Mouse (Mus musculus) CH12.LX (cell line): ENCODE results near the gene Zbtb17. TPM values are rescaled to one million over a fixed set of nuclear protein-coding genes. Genes with fewer than 3 reads are reported as not detected.

Source experiments
- DNase-seq: peaks from one replicate; pipeline ENCODE4 v3.0.0-alpha.2; 2013; ENCODE audit errors: extremely low read depth
- H3K27ac ChIP-seq: 2 replicates; pipeline ENCODE4 v1.5.1; 2012; ENCODE audit warnings: low read depth, mild to moderate bottlenecking, control low read depth, moderate library complexity; ENCODE audit not compliant: insufficient read depth
- H3K27me3 ChIP-seq: replicated peaks from 2 replicates; pipeline ENCODE3; 2012; ENCODE audit warnings: inconsistent platforms
- H3K36me3 ChIP-seq, 2 experiments: replicated peaks in 1 of 2; 2 replicates each; pipeline versions ENCODE3 to v1.6.1; 2012; ENCODE audit warnings: inconsistent platforms in 1 of 2, low read length in 1 of 2, mild to moderate bottlenecking in 1 of 2, mixed read lengths in 1 of 2, moderate library complexity in 1 of 2; ENCODE audit not compliant: control insufficient read depth in 1 of 2, insufficient read depth in 1 of 2
- H3K4me1 ChIP-seq, 2 experiments: 2 replicates each; pipeline ENCODE4 v1.6.1; 2012; ENCODE audit warnings: inconsistent platforms in 1 of 2, moderate library complexity in 1 of 2; ENCODE audit not compliant: insufficient read depth in 2 of 2, control insufficient read depth in 1 of 2
- H3K4me2 ChIP-seq: 2 replicates; pipeline ENCODE4 v1.6.1; 2012; ENCODE audit warnings: low read depth, mild to moderate bottlenecking, control low read depth; ENCODE audit not compliant: poor library complexity, insufficient read depth, severe bottlenecking
- H3K4me3 ChIP-seq, 3 experiments: fragments of 150-350 bp in 1 of 3; sonication (generic) in 1 of 3; replicated peaks in 1 of 3; 2 replicates each; pipeline versions ENCODE3 to v1.5.1; 2011 to 2012; ENCODE audit warnings: low read depth in 2 of 3, low read length in 2 of 3, mild to moderate bottlenecking in 2 of 3, moderate library complexity in 2 of 3, control low read depth in 1 of 3, improper control_type of control experiment in 1 of 3, inconsistent platforms in 1 of 3, mixed read lengths in 1 of 3; ENCODE audit not compliant: poor library complexity in 1 of 3
- H3K79me2 ChIP-seq: replicated peaks from 2 replicates; pipeline ENCODE4 v1.6.1; 2012; ENCODE audit warnings: mild to moderate bottlenecking, moderate library complexity; ENCODE audit not compliant: control insufficient read depth, poor library complexity, insufficient read depth, severe bottlenecking; ENCODE audit errors: extremely low read depth
- H3K9ac ChIP-seq: 2 replicates; pipeline ENCODE4 v1.6.1; 2012; ENCODE audit warnings: low read depth, mild to moderate bottlenecking, control low read depth, moderate library complexity; ENCODE audit not compliant: insufficient read depth
- H3K9me3 ChIP-seq: replicated peaks from 2 replicates; pipeline ENCODE3; 2012; ENCODE audit warnings: low read length, inconsistent platforms, mixed read lengths
- CHD1 ChIP-seq: IDR thresholded peaks from 2 replicates; pipeline ENCODE4 v1.6.1; 2012; ENCODE audit warnings: low read depth, low read length, improper control_type of control experiment, inconsistent platforms
- CTCF ChIP-seq, 2 experiments: IDR thresholded peaks in 1 of 2; conservative IDR thresholded peaks in 1 of 2; 2 replicates each; pipeline ENCODE4 v1.5.1; 2011 to 2012; ENCODE audit warnings: low read depth in 2 of 2, low read length in 2 of 2, improper control_type of control experiment in 1 of 2, inconsistent platforms in 1 of 2, mild to moderate bottlenecking in 1 of 2, moderate library complexity in 1 of 2
- E2F4 ChIP-seq: IDR thresholded peaks from 2 replicates; pipeline ENCODE4 v1.6.1; 2011; ENCODE audit warnings: low read depth, low read length, improper control_type of control experiment; ENCODE audit not compliant: insufficient replicate concordance
- ELF1 ChIP-seq: IDR thresholded peaks from 2 replicates; pipeline ENCODE4 v1.6.1; 2014; ENCODE audit warnings: low read depth, mild to moderate bottlenecking, inconsistent platforms, low read length, improper control_type of control experiment
- EP300 ChIP-seq: IDR thresholded peaks from 2 replicates; pipeline ENCODE4 v1.6.1; 2011; ENCODE audit warnings: low read length, improper control_type of control experiment
- ETS1 ChIP-seq: conservative IDR thresholded peaks from 2 replicates; pipeline ENCODE4 v1.6.1; 2012; ENCODE audit warnings: low read depth, mild to moderate bottlenecking, inconsistent platforms, low read length, improper control_type of control experiment, moderate library complexity
- HCFC1 ChIP-seq: IDR thresholded peaks from 2 replicates; pipeline ENCODE4 v1.6.1; 2012; ENCODE audit warnings: low read depth, mild to moderate bottlenecking, inconsistent platforms, low read length, improper control_type of control experiment
- JUND ChIP-seq: conservative IDR thresholded peaks from 2 replicates; pipeline ENCODE4 v1.6.1; 2011; ENCODE audit warnings: low read depth, low read length, improper control_type of control experiment
- KAT2A ChIP-seq: IDR thresholded peaks from 2 replicates; pipeline ENCODE4 v1.6.1; 2012; ENCODE audit warnings: low read length, improper control_type of control experiment, inconsistent platforms; ENCODE audit not compliant: insufficient replicate concordance
- MAZ ChIP-seq: IDR thresholded peaks from 2 replicates; pipeline ENCODE4 v1.6.1; 2012; ENCODE audit warnings: low read depth, mild to moderate bottlenecking, inconsistent platforms, low read length, improper control_type of control experiment, moderate library complexity
- MXI1 ChIP-seq: IDR thresholded peaks from 2 replicates; pipeline ENCODE4 v1.6.1; 2011; ENCODE audit warnings: mild to moderate bottlenecking, low read depth, low read length, improper control_type of control experiment
- MYC ChIP-seq: IDR thresholded peaks from 2 replicates; pipeline ENCODE4 v1.6.1; 2011; ENCODE audit warnings: low read depth, mild to moderate bottlenecking, improper control_type of control experiment, low read length
- NRF1 ChIP-seq: IDR thresholded peaks from 2 replicates; pipeline ENCODE4 v1.6.1; 2014; ENCODE audit warnings: low read depth, mild to moderate bottlenecking, inconsistent platforms, low read length, improper control_type of control experiment, moderate library complexity
- PAX5 ChIP-seq: IDR thresholded peaks from 2 replicates; pipeline ENCODE4 v1.6.1; 2012; ENCODE audit warnings: low read length, inconsistent platforms, mixed read lengths
- POLR2AphosphoS2 ChIP-seq: IDR thresholded peaks from 2 replicates; pipeline ENCODE4 v1.6.1; 2011; ENCODE audit warnings: low read depth, low read length, improper control_type of control experiment
- RCOR1 ChIP-seq: conservative IDR thresholded peaks from 2 replicates; pipeline ENCODE4 v1.6.1; 2012; ENCODE audit warnings: low read depth, mild to moderate bottlenecking, inconsistent platforms, low read length, improper control_type of control experiment
- TBP ChIP-seq: conservative IDR thresholded peaks from 2 replicates; pipeline ENCODE4 v1.6.1; 2011; ENCODE audit warnings: low read depth, low read length, improper control_type of control experiment
- TCF12 ChIP-seq: IDR thresholded peaks from 2 replicates; pipeline ENCODE4 v1.6.1; 2014; ENCODE audit warnings: low read depth, mild to moderate bottlenecking, inconsistent platforms, low read length, improper control_type of control experiment
- USF1 ChIP-seq: IDR thresholded peaks from 2 replicates; pipeline ENCODE4 v1.6.1; 2014; ENCODE audit warnings: low read depth, mild to moderate bottlenecking, inconsistent platforms, low read length, improper control_type of control experiment
- USF2 ChIP-seq: conservative IDR thresholded peaks from 2 replicates; pipeline ENCODE4 v1.6.1; 2011; ENCODE audit warnings: low read depth, low read length, improper control_type of control experiment
- ZC3H11A ChIP-seq: IDR thresholded peaks from 2 replicates; pipeline ENCODE4 v1.6.1; 2012; ENCODE audit warnings: low read depth, mild to moderate bottlenecking, inconsistent platforms, low read length, improper control_type of control experiment
- ZKSCAN1 ChIP-seq: IDR thresholded peaks from 2 replicates; pipeline ENCODE4 v1.6.1; 2012; ENCODE audit warnings: low read depth, inconsistent platforms, low read length, improper control_type of control experiment, borderline replicate concordance
- ZNF384 ChIP-seq: IDR thresholded peaks from 2 replicates; pipeline ENCODE4 v1.6.1; 2012; ENCODE audit warnings: low read depth, low read length, improper control_type of control experiment, inconsistent platforms
- dilution Hi-C: fragments of 300-500 bp; cut with MboI; formaldehyde crosslinking; loops from 2 replicates; pipeline ENCODE4 v1.14.3; 2020; ENCODE audit warnings: low sequenced_read_pairs; ENCODE audit not compliant: extremely low pct_unique_long_range_greater_than_20kb, extremely low pct_ligation_motif_present
- in situ Hi-C: fragments of 300-500 bp; cut with MboI; formaldehyde crosslinking; loops from 3 replicates; pipeline ENCODE4 v1.14.3; 2019; ENCODE audit warnings: low sequenced_read_pairs, low pct_ligation_motif_present, low pct_unique_long_range_greater_than_20kb, mixed read lengths
- polyA plus RNA-seq: library from polyadenylated mRNA; unstranded; fragments of >175 nt; gene quantifications from 2 replicates; pipeline ENCODE4 v1.2.1, GENCODE M21; 2012; ENCODE audit warnings: low read depth; ENCODE audit not compliant: insufficient read length
- total RNA-seq, 2 experiments: library from RNA; depleted of rRNA; stranded (reverse); fragments of 300-350 nt in 1 of 2; fragments of >200 nt in 1 of 2; gene quantifications; 2 replicates each; pipeline ENCODE4 v1.2.3; 2012 to 2014

Gene Zbtb17
- total and polyA plus RNA-seq, 3 experiments = 21.4 to 51.2 (median 47.6) TPM

DNA sequence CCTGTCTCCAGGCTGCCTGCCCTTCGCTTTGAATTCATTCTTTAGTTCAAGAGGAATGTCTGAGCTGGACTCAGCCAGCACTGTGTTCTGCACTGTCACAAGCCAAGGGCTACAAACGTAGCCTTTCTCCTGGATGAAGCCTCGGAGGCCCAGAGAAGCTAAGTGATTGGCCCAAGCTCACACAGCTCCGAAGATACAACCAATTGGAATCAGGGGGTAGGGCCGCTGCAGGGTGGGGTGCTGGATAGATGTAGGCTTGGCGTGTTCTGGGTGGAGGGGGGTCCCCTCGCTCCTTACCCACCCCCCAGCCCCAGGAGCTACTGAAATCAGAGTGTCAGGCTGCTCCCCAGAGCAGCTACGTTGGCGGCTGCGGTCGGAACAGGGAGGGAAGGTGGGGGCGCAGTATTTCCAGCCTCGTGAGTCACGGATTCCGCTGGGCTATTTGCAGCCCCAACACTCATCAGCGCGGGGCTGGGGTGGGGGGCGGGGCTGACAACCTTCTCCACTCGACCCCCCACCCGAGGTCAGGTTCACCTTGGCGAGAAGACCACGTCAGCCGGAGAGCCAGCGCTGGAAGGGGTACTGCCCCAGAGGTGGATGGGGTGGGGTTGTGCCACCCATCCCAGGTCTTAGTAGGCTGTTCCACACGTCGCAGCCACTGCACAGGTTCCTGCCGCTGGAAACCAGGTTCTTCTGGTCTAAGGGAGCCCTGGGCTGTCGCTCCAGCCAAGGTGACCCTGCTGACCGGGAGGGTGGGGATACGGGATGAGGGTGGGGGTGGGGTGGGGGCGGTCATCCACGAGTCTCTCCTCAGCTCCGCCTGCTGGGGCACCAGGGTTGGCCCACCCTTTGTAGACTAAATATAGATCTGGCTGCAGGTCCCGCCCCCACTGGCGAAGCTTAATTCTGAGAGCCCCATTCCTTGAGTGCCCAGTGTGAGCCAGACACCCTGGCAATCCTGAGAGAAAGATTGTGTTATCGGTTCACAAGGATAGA is 18.7 kb upstream of the Zbtb17 start (continued):
- no peak for TF ChIP-seq ZKSCAN1

DNA sequence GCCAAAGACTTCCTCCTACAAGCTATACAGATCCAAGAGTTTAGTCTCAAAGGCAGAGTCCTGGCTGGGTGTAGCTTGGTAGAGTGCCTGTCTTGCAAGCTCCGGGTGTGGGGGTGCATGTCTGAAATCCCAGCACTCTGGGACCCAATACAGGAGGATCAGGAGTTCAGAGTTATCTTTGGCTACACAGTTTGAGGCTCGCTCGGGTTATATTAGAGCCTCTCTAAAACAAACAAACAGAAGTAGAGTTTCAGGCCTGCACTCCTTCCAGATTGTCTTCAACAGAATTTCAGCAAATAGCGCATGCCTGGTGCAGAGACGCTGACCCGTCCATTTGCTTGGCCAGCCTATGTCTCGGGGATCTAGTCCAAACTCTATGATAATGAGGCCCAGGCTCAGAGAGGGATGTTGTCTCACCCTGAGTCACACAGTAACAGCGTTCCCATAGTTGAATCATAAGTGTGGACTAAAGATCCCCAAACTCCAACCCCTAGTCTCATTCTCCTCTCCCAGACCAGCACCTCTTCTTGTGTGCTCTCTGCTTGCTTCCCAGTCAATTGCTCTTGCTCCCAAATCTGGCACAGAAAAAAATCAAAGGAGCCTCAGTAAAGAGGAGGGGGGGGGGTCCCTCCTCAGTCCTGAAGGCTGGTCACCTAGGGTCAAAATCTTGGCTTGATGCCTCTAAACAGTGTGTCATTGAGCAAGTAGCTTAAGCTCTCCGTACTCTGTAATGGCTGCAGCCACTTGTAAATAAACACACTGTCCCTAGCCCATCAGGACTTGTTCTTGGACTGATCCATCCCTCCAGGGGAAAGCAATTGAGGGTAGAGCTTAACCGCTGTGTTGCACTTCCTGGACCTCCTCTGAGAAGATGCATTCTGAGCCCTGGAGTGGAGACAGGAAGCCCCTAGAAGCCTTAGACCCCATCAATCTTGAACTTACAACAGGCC is 17.4 kb upstream of the Zbtb17 start:
- Histone ChIP-seq H3K79me2 (no peaks in the 10 kb centered on the region), H3K4me2 (peak overlapping the region; percentile 82; the same call in 1 of the 2 replicates), H3K9me3 (no peaks in the 10 kb centered on the region), H3K4me1 (peaks cover 12 to 36% of the 10 kb centered on the region in 2 experiments), H3K4me3 (peak overlapping the region in 1 of 3 experiments; percentile 48), H3K27ac (no peak overlapping the region), H3K9ac (peak overlapping the region; percentile 41), H3K27me3 (peaks cover 1% of the 10 kb centered on the region), H3K36me3 (no peaks in the 10 kb centered on the region)
- TF ChIP-seq POLR2AphosphoS2 (no peak), ZKSCAN1 (no peak), ETS1 (no peak), E2F4 (no peak), NRF1 (no peak), RCOR1 (no peak), PAX5 (no peak), MAZ (no peak), ELF1 (no peak), MXI1 (no peak), EP300 (no peak)
- dilution Hi-C loops = no loop called here
- no peak for DNase-seq
- in situ Hi-C loops = no loop called here

DNA sequence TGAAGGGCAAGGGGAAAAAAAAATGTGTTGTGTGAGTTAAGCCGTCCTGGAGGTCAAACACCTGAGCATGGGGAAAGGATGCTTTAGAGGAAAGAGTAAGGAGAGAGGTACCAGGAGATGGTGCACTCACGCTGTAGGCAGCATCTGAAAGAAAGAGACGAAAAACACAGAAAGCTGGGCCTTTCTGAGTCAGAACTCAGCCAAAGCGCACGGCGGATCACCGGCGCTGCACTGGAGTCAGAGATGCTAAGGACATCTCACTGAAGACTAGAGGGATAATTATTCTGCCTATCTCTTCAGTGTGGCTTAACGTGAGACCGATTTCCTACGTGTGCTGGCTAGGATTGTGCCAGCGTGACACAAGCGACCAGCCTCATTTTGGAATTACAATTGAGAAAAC is 16.5 kb upstream of the Zbtb17 start:
- no peak overlapping the region for H3K27ac ChIP-seq
- H3K27me3 ChIP-seq = peaks cover 1% of the 10 kb centered on the region
- H3K9me3 ChIP-seq = no peaks in the 10 kb centered on the region
- in situ Hi-C loops = no loop called here
- H3K4me1 ChIP-seq = peaks cover 12 to 36% of the 10 kb centered on the region in 2 experiments
- no peaks in the 10 kb centered on the region for H3K36me3 ChIP-seq
- no peak overlapping the region for H3K9ac ChIP-seq
- H3K79me2 ChIP-seq = no peaks in the 10 kb centered on the region
- DNase-seq = no peak
- no peak overlapping the region for H3K4me2 ChIP-seq
- no peak overlapping the region for H3K4me3 ChIP-seq
- dilution Hi-C loops = no loop called here
- TF ChIP-seq POLR2AphosphoS2 (no peak), USF2 (no peak), HCFC1 (no peak), CTCF (conservative IDR thresholded peaks at IDR 0.05 in 1 of 2, IDR thresholded peaks at IDR 0.05 in 1 of 2; ENCODE audit: low read depth in 2 of 2, low read length in 2 of 2) (no peak), TBP (no peak), JUND (no peak), MYC (no peak), EP300 (no peak), ZC3H11A (no peak), NRF1 (no peak), ZKSCAN1 (no peak), TCF12 (no peak), USF1 (no peak), ZNF384 (no peak), KAT2A (no peak), CHD1 (no peak)
